Mouse (Mus musculus): ENCODE results near the gene Gm10518. TPM values are rescaled to one million over a fixed set of nuclear protein-coding genes. Genes with fewer than 3 reads are reported as not detected.

Gm10518 gene
- polyA plus RNA-seq, 1 experiment from 2014 or later: not detected

DNA sequence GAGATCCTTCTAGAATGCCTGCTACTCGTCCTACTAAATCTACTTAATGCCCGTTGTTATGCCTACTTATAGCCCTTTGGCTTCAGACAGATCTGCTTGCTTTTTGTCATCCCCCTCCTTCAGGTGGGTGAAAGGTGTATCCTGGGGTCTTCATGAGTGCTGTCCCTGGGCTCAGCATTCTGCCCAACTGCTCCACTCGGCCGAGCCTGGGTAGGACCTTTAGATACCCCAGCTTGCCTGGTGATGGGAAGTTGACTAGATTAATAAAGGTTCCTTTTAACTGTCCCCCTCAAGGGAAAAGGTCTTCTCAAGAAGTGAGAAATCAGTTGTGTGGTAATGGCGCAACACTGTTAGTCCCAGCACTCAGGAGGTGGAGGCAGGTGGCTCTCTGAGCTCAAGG, 24.9 kb downstream of the Gm10518 start:
- no peak for ATAC-seq
- no peaks in the 10 kb centered on the region for H3K4me1 ChIP-seq (ENCODE audit: control insufficient read depth, insufficient read depth, low read length)

GRCm38 (mm10) chr1:179828900-179829299, 25.7 kb downstream of the Gm10518 start:
- Histone ChIP-seq H3K4me2 (ENCODE audit: low read depth, low read length) (no peak overlapping the region), H3K27me3 (replicated peaks; ENCODE audit: control insufficient read depth, insufficient read depth, low read length) (no peaks in the 10 kb centered on the region), H3K9ac (ENCODE audit: low read depth, low read length) (no peak overlapping the region), H3K9me3 (ENCODE audit: control insufficient read depth, low read length) (no peaks in the 10 kb centered on the region), H3K4me3 (ENCODE audit: low read length) (no peak overlapping the region), H3K4me1 (ENCODE audit: control insufficient read depth, insufficient read depth, low read length) (no peaks in the 10 kb centered on the region), H3K36me3 (ENCODE audit: control insufficient read depth, insufficient read depth, low read length) (no peaks in the 10 kb centered on the region), H3K27ac (ENCODE audit: low read length) (no peak overlapping the region)
- no peak for ATAC-seq
- 69% methylated on average over 4 of the region's 4 CpGs for WGBS

More for the DNA sequence above, 24.9 kb downstream of the Gm10518 start:
- Histone ChIP-seq H3K27ac (ENCODE audit: low read length) (no peak overlapping the region), H3K9me3 (ENCODE audit: control insufficient read depth, low read length) (no peaks in the 10 kb centered on the region), H3K4me3 (ENCODE audit: low read length) (no peak overlapping the region), H3K36me3 (ENCODE audit: control insufficient read depth, insufficient read depth, low read length) (no peaks in the 10 kb centered on the region), H3K4me2 (ENCODE audit: low read depth, low read length) (no peak overlapping the region), H3K27me3 (replicated peaks; ENCODE audit: control insufficient read depth, insufficient read depth, low read length) (no peaks in the 10 kb centered on the region), H3K9ac (ENCODE audit: low read depth, low read length) (no peak overlapping the region)
- 88% methylated on average over 5 of the region's 5 CpGs for WGBS

- H3K9me3 ChIP-seq (ENCODE audit: control insufficient read depth, low read length): peaks cover 3% of the 10 kb centered on the region; the same call in 1 of the 2 replicates
- no peak overlapping the region for H3K27ac ChIP-seq (ENCODE audit: low read length)
- no peak overlapping the region for H3K4me3 ChIP-seq (ENCODE audit: low read length)
- no peak for ATAC-seq
- H3K4me2 ChIP-seq (ENCODE audit: low read depth, low read length): no peak overlapping the region
- H3K36me3 ChIP-seq (ENCODE audit: control insufficient read depth, insufficient read depth, low read length): no peaks in the 10 kb centered on the region
- H3K9ac ChIP-seq (ENCODE audit: low read depth, low read length): no peak overlapping the region
- no peaks in the 10 kb centered on the region for H3K27me3 ChIP-seq (replicated peaks; ENCODE audit: control insufficient read depth, insufficient read depth, low read length)
- WGBS: 79% methylated on average over 7 of the region's 7 CpGs
- H3K4me1 ChIP-seq (ENCODE audit: control insufficient read depth, insufficient read depth, low read length): 0 out of 2 replicates have a peak, but pooled peaks cover 5% of the 10 kb centered on the region
Measured at GRCm38 (mm10) chr1:179832710-179833240, 29.6 kb downstream of the Gm10518 start.

GRCm38 (mm10) chr1:179833596-179833995, 30.4 kb downstream of the Gm10518 start:
- H3K27ac ChIP-seq (ENCODE audit: low read length): no peak overlapping the region
- 43% methylated on average over 1 of the region's 1 CpGs for WGBS

GRCm38 (mm10) chr1:179835753-179836425, 32.7 kb downstream of the Gm10518 start:
- Histone ChIP-seq H3K4me1 (ENCODE audit: control insufficient read depth, insufficient read depth, low read length) (0 out of 2 replicates have a peak, but pooled peaks cover 5% of the 10 kb centered on the region), H3K36me3 (ENCODE audit: control insufficient read depth, insufficient read depth, low read length) (no peaks in the 10 kb centered on the region), H3K27me3 (replicated peaks; ENCODE audit: control insufficient read depth, insufficient read depth, low read length) (no peaks in the 10 kb centered on the region), H3K9ac (ENCODE audit: low read depth, low read length) (no peak overlapping the region), H3K9me3 (ENCODE audit: control insufficient read depth, low read length) (peaks cover 3% of the 10 kb centered on the region; the same call in 1 of the 2 replicates), H3K4me2 (ENCODE audit: low read depth, low read length) (no peak overlapping the region), H3K4me3 (ENCODE audit: low read length) (no peak overlapping the region), H3K27ac (ENCODE audit: low read length) (no peak overlapping the region)
- ATAC-seq: no peak
- WGBS: 84% methylated on average over 1 of the region's 1 CpGs

More at GRCm38 (mm10) chr1:179833596-179833995, 30.4 kb downstream of the Gm10518 start:
- H3K27me3 ChIP-seq (replicated peaks; ENCODE audit: control insufficient read depth, insufficient read depth, low read length): no peaks in the 10 kb centered on the region
- no peak overlapping the region for H3K4me3 ChIP-seq (ENCODE audit: low read length)
- H3K9ac ChIP-seq (ENCODE audit: low read depth, low read length): no peak overlapping the region
- H3K4me2 ChIP-seq (ENCODE audit: low read depth, low read length): no peak overlapping the region
- H3K9me3 ChIP-seq (ENCODE audit: control insufficient read depth, low read length): peaks cover 3% of the 10 kb centered on the region; the same call in 1 of the 2 replicates
- H3K36me3 ChIP-seq (ENCODE audit: control insufficient read depth, insufficient read depth, low read length): no peaks in the 10 kb centered on the region
- ATAC-seq: no peak
- 0 out of 2 replicates have a peak, but pooled peaks cover 5% of the 10 kb centered on the region for H3K4me1 ChIP-seq (ENCODE audit: control insufficient read depth, insufficient read depth, low read length)

- Histone ChIP-seq H3K9me3 (ENCODE audit: control insufficient read depth, low read length) (peaks cover 3% of the 10 kb centered on the region; the same call in 1 of the 2 replicates), H3K4me2 (ENCODE audit: low read depth, low read length) (no peak overlapping the region), H3K36me3 (ENCODE audit: control insufficient read depth, insufficient read depth, low read length) (no peaks in the 10 kb centered on the region), H3K9ac (ENCODE audit: low read depth, low read length) (no peak overlapping the region), H3K27me3 (replicated peaks; ENCODE audit: control insufficient read depth, insufficient read depth, low read length) (no peaks in the 10 kb centered on the region), H3K4me3 (ENCODE audit: low read length) (no peak overlapping the region), H3K4me1 (ENCODE audit: control insufficient read depth, insufficient read depth, low read length) (0 out of 2 replicates have a peak, but pooled peaks cover 5% of the 10 kb centered on the region), H3K27ac (ENCODE audit: low read length) (no peak overlapping the region)
- WGBS: 81% methylated on average over 7 of the region's 7 CpGs
- ATAC-seq: no peak
Measured at GRCm38 (mm10) chr1:179836426-179837404, 33.5 kb downstream of the Gm10518 start.

DNA sequence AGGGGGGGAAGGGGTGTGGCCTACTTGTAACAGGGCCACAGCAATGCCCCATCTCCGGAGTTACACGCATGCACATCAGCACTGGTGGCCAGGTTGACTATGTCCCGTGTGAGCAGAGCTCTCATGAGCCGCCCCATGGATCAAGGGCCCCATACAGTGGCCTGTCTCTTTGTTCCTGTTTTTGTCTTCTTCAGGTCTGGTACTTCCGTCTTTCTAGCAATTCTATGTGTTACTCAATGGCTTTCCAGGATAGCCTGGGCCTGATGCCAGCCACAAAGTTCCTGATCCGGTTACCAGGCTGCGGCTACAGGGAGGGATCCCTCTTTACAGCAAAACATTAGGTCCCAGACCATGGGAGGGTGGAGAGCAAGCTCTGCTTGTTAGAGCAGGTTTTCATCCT, 39.4 kb downstream of the Gm10518 start:
- no peaks in the 10 kb centered on the region for H3K9me3 ChIP-seq (ENCODE audit: control insufficient read depth, low read length)

DNA sequence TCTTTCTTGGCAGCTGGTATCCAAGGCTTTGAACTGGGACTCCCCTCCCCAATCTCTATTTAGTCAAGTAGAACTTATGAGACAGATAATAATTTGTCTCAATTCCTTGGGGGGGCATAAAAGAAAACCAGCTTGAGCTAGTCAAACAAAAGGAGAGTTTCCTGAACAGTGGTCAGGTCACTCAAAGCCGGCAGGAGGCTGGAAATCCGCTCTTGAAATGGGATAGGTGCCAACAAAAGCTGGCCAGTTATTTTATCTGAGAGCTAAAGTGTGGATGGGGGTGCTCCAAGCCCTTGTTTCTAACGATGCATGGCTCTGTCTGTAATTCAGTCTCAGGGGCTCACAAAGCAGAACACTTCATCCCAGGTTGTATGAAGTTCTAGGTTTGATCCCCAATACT, 40.8 kb downstream of the Gm10518 start:
- Histone ChIP-seq H3K36me3 (ENCODE audit: control insufficient read depth, insufficient read depth, low read length) (no peaks in the 10 kb centered on the region), H3K27me3 (replicated peaks; ENCODE audit: control insufficient read depth, insufficient read depth, low read length) (no peaks in the 10 kb centered on the region), H3K27ac (ENCODE audit: low read length) (no peak overlapping the region), H3K4me1 (ENCODE audit: control insufficient read depth, insufficient read depth, low read length) (peaks cover 4% of the 10 kb centered on the region; the same call in 1 of the 2 replicates), H3K4me3 (ENCODE audit: low read length) (no peak overlapping the region), H3K4me2 (ENCODE audit: low read depth, low read length) (no peak overlapping the region), H3K9me3 (ENCODE audit: control insufficient read depth, low read length) (no peaks in the 10 kb centered on the region), H3K9ac (ENCODE audit: low read depth, low read length) (no peak overlapping the region)
- WGBS: 37% methylated on average over 3 of the region's 3 CpGs
- ATAC-seq: no peak

More for the DNA sequence above, 39.4 kb downstream of the Gm10518 start:
- Histone ChIP-seq H3K4me3 (ENCODE audit: low read length) (no peak overlapping the region), H3K4me1 (ENCODE audit: control insufficient read depth, insufficient read depth, low read length) (no peaks in the 10 kb centered on the region), H3K36me3 (ENCODE audit: control insufficient read depth, insufficient read depth, low read length) (no peaks in the 10 kb centered on the region), H3K27ac (ENCODE audit: low read length) (no peak overlapping the region), H3K4me2 (ENCODE audit: low read depth, low read length) (no peak overlapping the region), H3K27me3 (replicated peaks; ENCODE audit: control insufficient read depth, insufficient read depth, low read length) (no peaks in the 10 kb centered on the region), H3K9ac (ENCODE audit: low read depth, low read length) (no peak overlapping the region)
- WGBS: 75% methylated on average over 7 of the region's 7 CpGs
- no peak for ATAC-seq

GRCm38 (mm10) chr1:179844894-179845293, 41.7 kb downstream of the Gm10518 start:
- Histone ChIP-seq H3K36me3 (ENCODE audit: control insufficient read depth, insufficient read depth, low read length) (no peaks in the 10 kb centered on the region), H3K27ac (ENCODE audit: low read length) (no peak overlapping the region), H3K4me3 (ENCODE audit: low read length) (no peak overlapping the region), H3K9ac (ENCODE audit: low read depth, low read length) (no peak overlapping the region), H3K27me3 (replicated peaks; ENCODE audit: control insufficient read depth, insufficient read depth, low read length) (no peaks in the 10 kb centered on the region), H3K4me2 (ENCODE audit: low read depth, low read length) (no peak overlapping the region), H3K9me3 (ENCODE audit: control insufficient read depth, low read length) (no peaks in the 10 kb centered on the region), H3K4me1 (ENCODE audit: control insufficient read depth, insufficient read depth, low read length) (peaks cover 4% of the 10 kb centered on the region; the same call in 1 of the 2 replicates)
- 16% methylated on average over 5 of the region's 5 CpGs for WGBS
- ATAC-seq: peak; percentile 65

Measured in intestine, embryonic 16.5 days (tissue).